Mouse (Mus musculus) kidney, adult 9 months (tissue): ENCODE measurements around the gene Map3k10.
A peak's percentile ranks its signal among the peaks of the same experiment; 100 is the strongest.

ENCODE experiments used
- DNase-seq: peaks from one replicate; pipeline ENCODE4 v3.0.0; 2022

Gene Map3k10

GRCm38 (mm10) chr7:27674522-27675221 is at the start of gene Map3k10:
Map3k10 (minus strand) TSS chr7:27674598.
- peak; percentile 93 for DNase-seq

DNA sequence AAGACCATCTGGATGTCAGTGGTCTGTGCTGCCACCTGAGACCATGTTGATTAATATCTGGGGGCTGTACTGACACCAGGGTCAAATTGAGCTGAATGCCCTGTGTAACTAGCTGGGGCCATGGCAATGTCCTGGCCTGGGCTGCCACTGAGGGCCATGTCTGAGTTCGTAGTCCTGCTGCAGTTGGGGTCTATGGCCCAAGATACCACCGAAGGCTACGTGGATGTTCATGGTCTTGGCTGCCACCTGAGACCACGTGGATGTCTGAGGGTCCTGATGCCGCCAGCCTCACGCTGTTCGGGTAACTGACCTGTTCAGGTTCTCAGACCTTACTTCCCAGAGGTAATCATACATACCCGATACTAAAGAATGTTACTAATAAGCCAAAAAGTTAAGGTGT is 47.6 kb upstream of the Map3k10 start:
- no peak for DNase-seq

DNA sequence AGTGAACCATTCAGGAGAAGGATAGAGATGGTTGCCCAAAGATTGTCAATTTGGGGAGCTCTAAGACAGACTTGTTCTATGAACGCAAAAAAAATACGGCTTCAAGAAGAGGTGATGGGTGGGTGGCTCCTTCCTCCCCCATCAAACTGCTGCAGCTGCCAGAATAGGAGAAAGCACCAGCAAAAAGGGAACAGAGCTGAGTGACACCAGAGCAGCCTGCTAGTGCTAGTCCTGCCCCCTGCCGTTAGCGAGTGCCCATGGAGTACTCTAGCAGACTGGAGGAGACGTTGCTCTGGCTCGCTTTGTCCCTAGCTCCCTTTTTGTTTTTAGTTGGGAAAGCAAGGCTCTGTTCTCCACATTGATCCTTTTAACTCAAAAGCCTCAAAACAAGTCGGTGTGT is 36.0 kb upstream of the Map3k10 start:
- no peak for DNase-seq

DNA sequence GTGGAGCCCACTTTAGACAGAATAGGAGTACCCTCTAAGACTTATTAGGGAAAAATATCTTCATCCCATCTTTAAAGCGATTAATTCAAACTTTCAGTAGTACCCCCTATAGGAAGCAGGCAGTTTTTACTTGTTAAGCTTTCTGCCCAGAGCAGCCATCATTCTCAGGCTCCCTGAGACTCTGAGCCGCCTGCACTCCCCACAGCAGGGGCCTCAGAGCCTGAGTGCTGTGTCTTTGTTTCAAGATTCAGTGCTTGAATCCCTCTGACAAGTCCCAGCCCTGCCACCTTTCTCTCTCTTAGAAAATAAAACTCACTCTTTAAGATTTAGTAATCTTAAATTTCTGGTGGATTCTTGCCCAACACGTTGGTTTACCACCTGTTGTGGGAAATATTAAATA is 22.3 kb upstream of the Map3k10 start:
- no peak for DNase-seq

DNA sequence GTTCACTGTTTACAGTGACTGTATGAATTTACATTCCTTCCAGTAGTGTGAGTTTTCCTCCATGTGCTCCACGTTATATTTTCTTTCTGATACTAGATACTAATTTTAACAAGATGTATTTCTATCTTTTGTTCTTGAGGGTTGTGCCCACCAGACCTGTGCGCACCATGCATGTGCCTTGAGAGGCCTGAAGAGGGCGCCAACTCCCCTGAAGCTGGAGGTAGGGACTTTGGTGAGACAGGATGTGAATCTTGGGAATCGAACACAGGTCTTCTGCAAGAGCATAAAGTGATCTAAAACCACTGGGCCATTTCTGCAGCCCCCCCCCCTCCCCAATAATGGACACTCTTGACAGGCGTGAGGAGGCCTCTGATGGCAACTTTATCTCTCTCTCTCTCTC is 16.7 kb upstream of the Map3k10 start:
- peak; percentile 30 for DNase-seq

DNA sequence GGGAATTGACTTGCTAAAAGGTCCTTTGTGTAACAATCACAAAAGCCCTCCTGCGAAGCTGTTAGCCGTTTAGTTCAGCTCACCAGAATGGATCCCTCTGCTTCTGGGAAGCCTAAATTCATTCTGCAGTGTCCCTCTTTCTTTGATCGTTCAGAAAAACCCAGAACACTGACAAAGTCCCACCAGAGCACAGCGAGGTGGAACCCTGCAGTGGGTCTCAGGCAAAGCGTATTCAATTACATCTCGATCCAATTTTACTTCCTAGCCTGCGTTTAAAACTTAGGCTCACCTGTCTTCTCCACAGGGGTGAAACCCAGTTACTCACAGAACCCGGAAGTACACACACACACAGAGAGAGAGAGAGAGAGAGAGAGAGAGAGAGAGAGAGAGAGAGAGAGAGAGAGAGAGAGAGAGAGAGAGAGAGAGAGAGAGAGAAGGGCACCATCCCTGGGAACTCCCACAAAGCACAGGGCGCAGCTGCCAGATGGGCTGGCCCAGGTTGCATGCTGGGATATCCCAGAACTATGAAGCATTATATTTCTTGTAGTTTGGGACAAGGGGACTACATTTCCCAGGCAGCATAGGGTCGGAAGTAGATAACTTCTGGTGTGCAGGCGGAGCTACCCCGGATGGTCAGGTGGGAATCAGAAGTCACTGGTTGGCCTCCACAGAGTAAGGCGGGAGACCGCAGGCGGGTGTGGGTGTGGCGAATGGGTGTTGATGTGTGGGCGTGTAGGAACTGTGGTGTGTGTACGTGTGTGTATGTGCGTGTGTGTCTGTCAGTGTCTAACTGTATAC is 14.6 kb upstream of the Map3k10 start, which contains the start of gene Zfp607b:
Zfp607b (plus strand) TSS at position 526 of the 798 bp plus-strand sequence.
- peak; percentile 98 for DNase-seq

DNA sequence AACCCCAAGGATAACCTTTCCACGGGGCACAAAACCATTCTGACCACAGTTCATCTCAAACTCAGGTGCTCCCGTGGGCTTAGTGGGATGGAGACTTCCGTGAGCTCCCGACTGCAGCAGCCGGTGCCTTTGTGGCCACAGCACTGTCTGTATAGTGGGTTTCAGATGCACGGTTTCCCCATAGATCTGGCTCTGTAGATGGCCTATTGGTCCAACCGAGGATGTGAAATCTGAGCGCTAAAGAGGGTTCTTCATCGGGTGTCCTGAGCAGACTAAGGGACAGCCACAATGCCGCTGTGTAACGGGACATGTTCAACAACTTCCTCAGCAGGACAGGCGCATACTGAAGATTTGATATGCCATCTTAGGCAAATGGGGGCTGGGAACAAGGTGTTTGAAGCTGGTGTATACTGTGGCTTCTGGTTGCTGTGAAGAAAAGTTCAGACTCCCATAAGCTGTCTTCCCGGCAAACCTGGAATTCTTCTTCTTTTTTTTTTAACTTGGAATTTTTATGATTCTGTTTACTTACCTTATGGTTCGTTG is 13.9 kb upstream of the Map3k10 start:
- DNase-seq, result no peak

- DNase-seq, result no peak
These were observed 13.4 kb upstream of the Map3k10 start for GRCm38 (mm10) chr7:27687836-27688235.

DNA sequence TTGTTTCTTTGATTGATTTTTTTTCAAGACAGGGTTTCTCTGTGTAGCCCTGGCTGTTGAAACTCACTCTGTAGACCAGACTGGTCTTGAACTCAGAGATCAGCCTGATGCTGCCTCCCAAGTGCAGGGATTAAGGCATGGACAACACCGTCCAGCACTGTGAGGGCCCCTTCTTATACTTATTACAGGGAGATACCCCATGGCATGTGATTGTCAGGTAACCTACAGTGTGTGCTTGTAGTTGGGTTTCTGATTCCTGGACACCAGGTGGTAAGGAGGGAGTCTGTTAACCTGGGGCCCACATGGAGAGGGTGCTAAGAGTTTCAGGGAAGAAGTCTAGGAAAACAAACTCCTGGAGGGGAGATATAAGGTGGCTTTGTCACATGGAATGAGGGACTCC is 12.6 kb upstream of the Map3k10 start:
- no peak for DNase-seq

DNA sequence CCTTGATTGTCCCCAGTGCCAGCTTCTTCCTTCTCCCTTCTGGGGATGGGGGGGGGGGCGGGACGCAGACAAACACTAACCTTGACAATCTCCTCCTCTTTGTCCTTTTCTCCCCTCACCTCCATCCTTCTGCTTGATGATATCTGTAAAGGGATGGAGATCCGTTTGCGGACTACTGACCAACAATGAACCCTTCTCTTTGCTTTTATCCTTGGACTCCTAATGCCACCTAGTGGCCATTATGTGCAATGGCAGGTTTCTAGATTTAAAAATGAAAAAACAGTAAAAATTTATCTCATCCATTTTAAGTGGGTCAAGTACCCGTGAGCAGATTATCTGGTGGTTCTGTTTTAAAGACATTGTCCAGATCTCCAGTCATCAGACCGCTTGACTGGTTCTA is 11.3 kb upstream of the Map3k10 start:
- DNase-seq, result peak; percentile 26

DNA sequence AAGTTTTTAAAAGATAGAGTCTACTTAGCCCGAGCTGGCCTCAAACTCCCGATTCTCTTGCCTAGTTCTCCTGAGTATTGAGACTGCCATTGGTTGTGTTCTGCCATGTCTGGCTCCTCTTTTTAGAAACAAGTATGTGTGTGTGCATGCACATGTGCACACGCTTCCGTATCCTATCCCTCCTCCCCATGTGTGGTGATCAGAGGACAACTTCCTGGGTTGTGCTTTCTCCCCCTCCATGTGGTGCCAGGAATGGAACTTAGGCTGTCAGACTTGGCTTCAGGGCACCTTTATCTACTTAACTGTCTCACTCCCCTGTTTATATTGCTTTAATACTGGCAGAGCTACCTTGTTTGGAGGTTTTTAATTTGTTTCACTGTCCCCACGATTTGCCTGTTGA is 10.8 kb upstream of the Map3k10 start:
- DNase-seq, result no peak

- DNase-seq, result no peak
These were observed 8.8 kb upstream of the Map3k10 start for GRCm38 (mm10) chr7:27683218-27683617.

- no peak for DNase-seq
These were observed 819 bp upstream of the Map3k10 start for GRCm38 (mm10) chr7:27675222-27675612.

- no peak for DNase-seq
These were observed 240 bp downstream of the Map3k10 start for GRCm38 (mm10) chr7:27674195-27674521.

DNA sequence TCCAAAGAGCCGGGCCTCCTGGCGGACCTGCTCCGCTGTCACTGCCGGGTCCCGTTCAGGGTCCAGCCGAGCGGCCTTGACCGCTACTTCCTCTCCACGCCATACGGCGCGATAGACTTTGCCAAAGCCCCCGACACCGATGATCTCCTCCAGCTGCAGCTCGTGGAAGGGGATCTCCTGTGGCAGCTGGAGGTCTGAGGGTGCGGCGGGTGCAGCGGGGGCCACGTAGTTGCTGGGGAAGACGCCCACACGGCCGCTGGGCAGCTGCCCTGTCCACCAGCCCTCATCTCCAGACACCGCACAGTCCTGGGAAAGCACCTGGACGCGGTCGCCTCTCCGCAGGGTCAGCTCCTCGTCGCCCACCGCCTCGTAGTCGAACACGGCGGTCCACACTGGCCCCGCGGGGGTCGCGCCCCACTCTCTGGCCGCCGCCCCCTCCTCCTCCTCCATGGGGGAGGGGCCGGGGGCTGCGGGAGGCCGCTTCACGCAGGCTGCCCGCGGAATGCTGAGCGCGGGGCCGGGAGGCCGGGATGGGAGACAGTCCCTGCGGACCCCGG is 745 bp downstream of the Map3k10 start:
- no peak for DNase-seq

DNA sequence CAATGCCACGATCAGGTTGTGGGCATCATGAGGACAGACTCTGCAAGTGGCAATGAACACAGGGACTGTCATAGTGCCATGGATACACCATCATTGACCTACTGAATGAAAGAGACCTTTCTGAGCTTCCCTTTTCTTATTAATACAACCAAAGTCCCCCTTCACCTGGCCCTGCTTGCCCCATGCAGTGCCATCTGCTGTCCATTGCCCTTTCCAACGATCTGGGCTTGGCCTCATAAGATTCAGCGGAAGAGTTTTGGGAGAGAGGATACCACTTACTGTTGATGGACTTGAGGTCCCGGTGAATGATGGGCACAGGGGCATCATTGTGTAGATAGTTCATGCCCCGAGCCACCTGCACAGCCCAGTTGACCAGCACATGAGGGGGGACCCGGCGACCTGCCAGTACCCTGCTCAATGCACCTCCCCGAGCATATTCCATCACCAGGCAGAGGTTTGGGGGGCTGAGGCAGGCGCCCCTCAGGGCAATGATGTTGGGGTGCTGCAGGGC is 1.3 kb downstream of the Map3k10 start:
- DNase-seq, result no peak

GRCm38 (mm10) chr7:27662038-27662437 is 12.4 kb downstream of the Map3k10 start:
- DNase-seq, result no peak

DNA sequence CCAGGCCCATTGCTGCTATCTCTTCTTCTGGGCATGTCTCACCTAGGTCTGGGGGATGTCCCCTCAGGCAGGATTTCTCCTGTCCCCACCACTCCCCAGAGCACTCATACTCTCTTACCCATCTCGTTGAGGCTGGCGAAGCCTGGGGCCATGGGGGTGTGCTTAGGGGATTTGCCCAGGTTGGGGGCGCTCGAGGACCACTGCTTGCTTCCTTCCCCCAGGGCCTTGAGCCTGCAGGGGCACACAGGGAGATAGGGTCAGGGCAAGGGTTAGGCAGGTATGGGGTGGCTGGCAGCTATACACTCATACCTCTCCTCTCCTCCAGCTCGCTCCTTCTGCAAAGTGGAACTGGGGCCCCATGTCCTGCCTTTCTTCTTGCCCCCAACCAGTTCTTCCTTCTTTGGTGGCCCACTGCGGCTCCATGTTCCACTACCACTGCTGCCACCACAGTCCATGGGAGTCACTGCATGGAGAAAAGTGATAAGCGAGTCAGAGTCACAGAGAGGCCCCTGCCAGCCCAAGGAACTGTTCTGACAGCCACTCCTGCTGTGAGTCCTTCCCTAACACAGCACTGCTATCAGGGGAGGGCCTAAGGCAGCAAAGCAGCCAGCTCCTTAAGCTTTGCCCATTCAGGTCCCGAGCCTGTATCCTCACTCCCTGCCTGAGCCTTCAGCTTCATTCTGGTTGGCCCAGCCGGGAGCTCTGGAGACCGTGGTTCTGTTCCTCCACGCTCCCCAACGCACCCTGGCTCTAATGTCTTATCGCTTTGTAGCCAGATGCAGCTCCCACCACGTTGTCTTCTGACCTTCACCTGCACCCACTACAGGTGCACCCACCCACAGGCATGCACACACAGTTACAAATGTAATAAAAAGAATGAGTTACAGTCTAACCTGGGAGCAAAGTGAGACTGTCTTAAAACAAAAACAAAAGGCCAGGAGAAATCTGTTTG is 15.4 kb downstream of the Map3k10 start:
- no peak for DNase-seq

GRCm38 (mm10) chr7:27657824-27658395 is 16.5 kb downstream of the Map3k10 start:
- no peak for DNase-seq

GRCm38 (mm10) chr7:27656600-27656999 is 17.8 kb downstream of the Map3k10 start:
- DNase-seq, result no peak

DNA sequence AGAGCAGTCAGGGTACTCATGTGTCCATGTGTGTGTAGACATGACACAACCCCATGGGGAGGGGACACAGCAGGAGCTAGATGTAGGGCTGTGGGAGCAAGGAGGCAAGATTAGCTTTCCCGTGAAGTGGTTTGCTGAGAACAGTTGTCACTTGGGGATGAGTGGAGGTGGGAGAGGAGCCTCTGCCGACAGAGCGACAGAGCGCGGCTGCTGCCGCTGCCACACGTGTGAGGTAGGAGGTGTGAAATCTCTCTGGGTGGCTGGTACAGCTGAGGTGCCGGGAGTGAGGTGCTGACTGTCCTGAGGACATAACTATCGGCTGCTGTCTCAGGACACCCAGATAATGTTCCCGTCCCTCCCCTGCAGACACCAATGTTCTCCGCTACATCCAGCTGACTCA is 18.9 kb downstream of the Map3k10 start:
- DNase-seq, result no peak
